Mouse (Mus musculus) retina, adult 2 months (tissue): Measurements from ENCODE around the gene Polr2f.

Source experiments
- DNase-seq: peaks from one replicate; pipeline ENCODE4 v3.0.0-alpha.2; 2012; ENCODE audit warnings: low read depth, low spot score

Polr2f gene

GRCm38 (mm10) chr15:79155572-79155971 is 14.8 kb downstream of the Polr2f start:
- no peak for DNase-seq

GRCm38 (mm10) chr15:79162301-79162700 is 21.5 kb downstream of the Polr2f start:
- DNase-seq = no peak

DNA sequence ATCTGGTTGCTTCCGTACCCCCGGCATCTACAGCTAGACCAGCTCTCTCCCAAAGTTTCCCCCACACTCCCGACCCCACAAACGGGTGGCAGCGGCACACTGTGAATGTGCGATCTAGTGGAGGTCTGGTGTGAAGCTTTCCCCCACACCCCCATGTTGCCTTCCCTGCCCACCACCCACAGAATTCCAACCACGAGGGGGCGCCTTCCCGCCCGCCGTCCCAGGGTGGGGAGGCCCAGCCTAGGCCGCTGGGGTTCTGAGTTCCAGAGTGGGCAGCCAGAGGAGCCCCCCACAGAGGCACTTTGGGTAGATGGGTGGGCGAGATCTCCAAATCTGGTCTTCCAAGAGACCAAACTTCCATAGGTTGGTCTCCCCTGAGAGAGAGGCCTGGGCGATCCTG is 22.0 kb downstream of the Polr2f start:
- no peak for DNase-seq

DNA sequence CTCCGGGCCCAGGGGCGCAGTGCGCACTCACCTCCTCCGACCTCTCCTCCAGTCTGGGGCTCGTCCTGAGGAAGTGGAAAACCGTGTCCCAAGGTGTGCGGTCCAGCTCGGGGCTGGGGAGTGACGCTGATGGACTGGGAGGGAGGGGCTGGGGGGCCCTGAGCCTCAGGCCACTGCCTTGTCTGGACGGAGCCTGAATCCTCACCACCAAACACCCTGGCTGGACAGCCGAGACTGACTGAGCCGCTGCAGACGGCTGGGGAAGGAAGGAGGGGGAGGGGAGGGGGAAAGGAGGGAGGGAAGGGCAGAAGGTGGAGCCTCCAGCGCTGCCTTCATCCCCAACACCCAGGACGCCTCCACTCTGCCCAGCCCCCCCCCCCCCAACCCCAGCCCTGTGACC is 23.4 kb downstream of the Polr2f start:
- no peak for DNase-seq

- DNase-seq = no peak
Observed at GRCm38 (mm10) chr15:79165140-79165539, 24.3 kb downstream of the Polr2f start, which contains the start of gene Sox10. Sox10 (minus strand) TSS chr15:79165240.

DNA sequence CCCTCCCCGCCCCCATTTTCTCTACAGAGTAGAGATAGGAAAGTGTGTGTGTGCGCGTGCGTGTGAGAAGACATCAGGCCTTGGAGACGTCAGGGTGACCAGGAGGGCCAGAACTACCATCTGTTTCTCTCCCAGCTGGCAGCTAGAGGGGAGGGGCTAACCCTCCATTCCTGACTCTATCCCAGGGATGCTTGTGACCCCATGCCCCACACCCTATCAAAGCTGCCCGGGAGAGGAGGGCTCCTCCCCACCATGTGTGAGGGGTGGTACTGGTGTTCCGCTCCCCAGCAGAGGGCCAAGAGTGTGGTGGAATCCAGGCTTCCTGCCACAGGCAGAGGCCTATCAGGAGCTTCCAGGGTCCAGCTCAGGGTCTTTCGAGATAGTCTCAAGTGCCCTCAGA is 25.9 kb downstream of the Polr2f start:
- no peak for DNase-seq

DNA sequence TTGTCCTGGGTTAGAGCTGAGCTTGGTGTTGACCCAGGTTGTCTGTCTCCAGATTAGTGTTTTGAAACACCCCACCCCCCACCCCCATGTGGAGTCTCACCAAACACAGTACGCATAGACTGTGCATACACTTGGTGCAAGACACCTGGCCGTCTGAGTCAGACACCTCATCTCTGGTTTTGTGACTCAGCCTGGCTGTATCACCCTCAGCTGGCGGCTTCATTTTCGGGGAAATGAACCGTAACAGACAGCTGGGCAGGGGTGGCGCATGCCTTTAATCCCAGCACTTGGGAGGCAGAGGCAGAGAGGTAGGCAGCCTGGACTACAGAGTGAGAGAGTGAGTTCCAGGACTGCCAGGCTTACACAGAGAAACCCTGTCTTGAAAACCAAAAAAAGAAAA is 36.1 kb downstream of the Polr2f start:
- DNase-seq = no peak

GRCm38 (mm10) chr15:79185213-79185612 is 44.4 kb downstream of the Polr2f start:
- no peak for DNase-seq

- DNase-seq = no peak
Observed at GRCm38 (mm10) chr15:79187819-79188218, 47.0 kb downstream of the Polr2f start.

DNA sequence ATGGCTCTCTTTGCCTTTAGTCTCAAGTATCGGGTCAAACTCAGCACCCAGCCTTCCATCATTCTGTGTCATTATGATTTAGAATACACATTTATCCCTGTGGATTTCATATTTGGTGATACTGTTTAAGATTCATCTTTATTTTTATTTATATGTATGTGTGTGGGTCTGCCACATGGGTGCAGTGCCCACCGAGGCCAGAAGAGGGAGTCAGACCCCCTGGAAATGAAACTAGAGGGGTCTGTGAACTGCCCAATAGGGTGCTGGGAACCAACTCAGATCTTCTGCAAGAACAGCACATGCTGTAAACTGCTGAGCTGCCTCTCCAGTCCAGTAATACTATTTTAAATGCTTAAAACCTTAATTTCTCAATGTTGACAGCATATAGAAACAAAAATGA is 50.6 kb downstream of the Polr2f start:
- DNase-seq = no peak

DNA sequence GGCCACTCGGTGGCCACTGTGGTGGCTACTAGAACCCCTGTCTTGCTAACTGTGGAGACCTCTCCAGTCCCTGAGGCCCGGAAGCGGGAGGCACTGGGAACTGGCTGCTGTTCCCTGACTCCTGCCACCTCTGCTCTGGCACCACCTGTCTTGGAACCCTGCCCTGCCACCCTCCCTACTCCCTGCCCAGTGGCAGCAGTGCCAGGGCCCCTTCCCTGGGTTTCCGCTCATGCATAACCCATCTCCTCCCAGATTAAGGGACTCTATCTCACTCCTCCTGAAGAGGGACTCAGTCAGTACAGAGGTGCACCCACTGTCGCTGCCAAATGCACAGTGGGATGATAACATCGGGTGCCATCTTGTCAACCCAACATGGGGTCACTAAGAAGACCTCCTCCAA is 51.6 kb downstream of the Polr2f start:
- no peak for DNase-seq

GRCm38 (mm10) chr15:79192885-79193845 is 52.4 kb downstream of the Polr2f start:
- no peak for DNase-seq

- DNase-seq = no peak
Observed at GRCm38 (mm10) chr15:79194048-79194447, 53.2 kb downstream of the Polr2f start.

GRCm38 (mm10) chr15:79194946-79195345 is 54.1 kb downstream of the Polr2f start:
- DNase-seq = no peak

GRCm38 (mm10) chr15:79195492-79195891 is 54.7 kb downstream of the Polr2f start:
- no peak for DNase-seq

DNA sequence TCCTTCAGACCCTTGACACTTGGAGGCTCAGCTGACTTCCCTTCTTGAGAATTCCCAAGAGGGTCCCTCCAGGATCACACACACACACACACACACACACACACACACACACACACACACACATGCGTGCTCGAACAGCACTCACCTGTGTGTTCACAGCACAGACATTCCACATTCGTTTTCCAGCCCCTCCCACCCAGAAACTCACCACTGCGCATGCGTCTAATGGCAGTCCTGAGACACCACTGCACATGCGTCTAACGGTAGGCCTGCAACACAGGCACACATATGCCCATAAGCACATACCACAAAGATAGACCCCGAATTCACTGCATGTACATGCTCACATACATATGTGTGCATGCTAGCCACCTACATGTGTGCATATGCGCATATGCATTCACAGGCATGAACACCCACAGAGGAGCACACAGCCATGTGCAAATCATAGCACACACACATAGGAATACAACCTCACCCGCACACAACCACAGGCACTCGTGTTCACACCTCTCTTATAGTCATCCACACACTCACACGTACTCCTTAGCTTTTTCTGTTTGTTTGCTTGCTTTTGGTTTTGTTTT is 58.7 kb downstream of the Polr2f start:
- DNase-seq = no peak
